Mouse (Mus musculus) midbrain, embryonic 12.5 days (tissue): ENCODE results near the gene Mex3a. TPM values are rescaled to one million over a fixed set of nuclear protein-coding genes. Genes with fewer than 3 reads are reported as not detected.

Source experiments
- ATAC-seq: fragments of 200-750 bp; cut with Nextera tagmentation; 2 replicates; pipeline ENCODE4 v1.8.0; 2017; ENCODE audit warnings: low read depth, moderate TSS enrichment, moderate library complexity; ENCODE audit not compliant: low FRiP score
- H3K27ac ChIP-seq: fragments of 300-500 bp; sonication (generic); replicated peaks from 2 replicates; pipeline ENCODE4 v1.5.1; 2016; ENCODE audit warnings: mild to moderate bottlenecking
- H3K27me3 ChIP-seq: fragments of 300-500 bp; sonication (generic); 2 replicates; pipeline ENCODE4 v1.6.1; 2016; ENCODE audit warnings: mild to moderate bottlenecking
- H3K36me3 ChIP-seq: fragments of 300-500 bp; sonication (generic); 2 replicates; pipeline ENCODE4 v1.6.1; 2016
- H3K4me1 ChIP-seq: fragments of 300-500 bp; sonication (generic); 2 replicates; pipeline ENCODE4 v1.6.1; 2016
- H3K4me2 ChIP-seq: fragments of 300-500 bp; sonication (generic); replicated peaks from 2 replicates; pipeline ENCODE4 v1.6.1; 2016; ENCODE audit warnings: mild to moderate bottlenecking, moderate library complexity
- H3K4me3 ChIP-seq: fragments of 300-500 bp; sonication (generic); 2 replicates; pipeline ENCODE4 v1.5.1; 2016; ENCODE audit warnings: mild to moderate bottlenecking
- H3K9ac ChIP-seq: fragments of 300-500 bp; sonication (generic); replicated peaks from 2 replicates; pipeline ENCODE4 v1.6.1; 2016; ENCODE audit warnings: mild to moderate bottlenecking, moderate library complexity
- H3K9me3 ChIP-seq: fragments of 300-500 bp; sonication (generic); 2 replicates; pipeline ENCODE4 v1.6.1; 2016; ENCODE audit warnings: mild to moderate bottlenecking
- WGBS: fragments of 180-500 bp; shearing (Covaris S2); methylation state at CpG from one replicate; pipeline ENCODE4 v1.1.7; 2016; 5-methylcytosine and 5-hydroxymethylcytosine counted together
- microRNA counts: library from miRNA; unstranded; fragments of <30 nt; microRNA quantifications from one replicate; lab custom pipeline; 2017
- microRNA-seq: library from miRNA; unstranded; fragments of <30 nt; microRNA quantifications from one replicate; pipeline ENCODE4, GENCODE M21; 2017
- polyA plus RNA-seq: library from polyadenylated mRNA; unstranded; fragments of >200 nt; fragmentation: Nextera tagmentation; extraction: Ambion mirVana; gene quantifications from 2 replicates; pipeline ENCODE4 v1.2.1, GENCODE M21; 2016

Gene Mex3a
- polyA plus RNA-seq, 1 experiment from 2014 or later, result 47.8 TPM

- H3K27ac ChIP-seq, result peak overlapping the region; percentile 52
- WGBS, result under 1% methylated on average over 34 of the region's 34 CpGs
- peak; percentile 86 for ATAC-seq
- no peaks in the 10 kb centered on the region for H3K27me3 ChIP-seq
- H3K4me1 ChIP-seq, result peaks cover 16% of the 10 kb centered on the region
- no peaks in the 10 kb centered on the region for H3K9me3 ChIP-seq
- peak overlapping the region; percentile 93 for H3K4me2 ChIP-seq
- H3K36me3 ChIP-seq, result peaks cover 37% of the 10 kb centered on the region
- H3K4me3 ChIP-seq, result peak overlapping the region; percentile 97
- H3K9ac ChIP-seq, result peak overlapping the region; percentile 91
Observed at GRCm38 (mm10) chr3:88579454-88580117, 47.4 kb downstream of the Mex3a start.

- Histone ChIP-seq H3K27me3 (no peaks in the 10 kb centered on the region), H3K27ac (no peak overlapping the region), H3K4me1 (peaks cover 5% of the 10 kb centered on the region), H3K4me2 (no peak overlapping the region), H3K36me3 (peaks cover 71% of the 10 kb centered on the region), H3K4me3 (no peak overlapping the region), H3K9ac (no peak overlapping the region), H3K9me3 (no peaks in the 10 kb centered on the region)
- no peak for ATAC-seq
- WGBS, result 95% methylated on average over 6 of the region's 6 CpGs
Observed at GRCm38 (mm10) chr3:88585769-88586168, 53.6 kb downstream of the Mex3a start.

GRCm38 (mm10) chr3:88586640-88587039 lies 54.4 kb downstream of the Mex3a start:
- Histone ChIP-seq H3K27me3 (no peaks in the 10 kb centered on the region), H3K4me3 (no peak overlapping the region), H3K27ac (no peak overlapping the region), H3K4me2 (no peak overlapping the region), H3K36me3 (peaks cover 64% of the 10 kb centered on the region), H3K4me1 (0 out of 2 replicates have a peak, but pooled peaks cover 2% of the 10 kb centered on the region), H3K9me3 (no peaks in the 10 kb centered on the region), H3K9ac (no peak overlapping the region)
- 94% methylated on average over 5 of the region's 5 CpGs for WGBS
- no peak for ATAC-seq

- no peaks in the 10 kb centered on the region for H3K9me3 ChIP-seq
- peaks cover 34% of the 10 kb centered on the region for H3K36me3 ChIP-seq
- no peak overlapping the region for H3K9ac ChIP-seq
- no peak for ATAC-seq
- H3K4me3 ChIP-seq, result no peak overlapping the region
- no peak overlapping the region for H3K4me2 ChIP-seq
- 24% methylated on average over 5 of the region's 5 CpGs for WGBS
- 0 out of 2 replicates have a peak, but pooled peaks cover 9% of the 10 kb centered on the region for H3K4me1 ChIP-seq
- no peak overlapping the region for H3K27ac ChIP-seq
- H3K27me3 ChIP-seq, result no peaks in the 10 kb centered on the region
Observed at GRCm38 (mm10) chr3:88590246-88590645, 58.1 kb downstream of the Mex3a start.

MicroRNAs encoded within 50 kb of the gene (microRNA counts, 519-probe panel; counts per million panel counts)
- microRNA mmu-miR-1905 (lab: Ali Mortazavi, UCI), result not detected

Small RNA genes within 50 kb of the gene (microRNA-seq; reads per million reads assigned to microRNA genes)
- not detected for gene Mir1905

Other genes starting within 250 kb of the Mex3a start
- gene Gm38392, start 245.2 kb upstream of the Mex3a start, polyA plus RNA-seq, result not detected in 2 replicates
- gene Tsacc, start 235.4 kb upstream of the Mex3a start, polyA plus RNA-seq, result 10.9 and 12.8 TPM in 2 replicates
- gene Cct3, start 235.3 kb upstream of the Mex3a start, polyA plus RNA-seq, result 606 and 646 TPM in 2 replicates
- gene Glmp, start 207.4 kb upstream of the Mex3a start, polyA plus RNA-seq, result 104 and 128 TPM in 2 replicates
- 1.9 and 2.3 TPM in 2 replicates for gene Tmem79, start 196.2 kb upstream of the Mex3a start, polyA plus RNA-seq
- gene Smg5, start 196.1 kb upstream of the Mex3a start, polyA plus RNA-seq, result 94.1 and 101 TPM in 2 replicates
- gene Paqr6, start 167.8 kb upstream of the Mex3a start, polyA plus RNA-seq, result 0.82 and 0.89 TPM in 2 replicates
- gene Bglap3, start 159.7 kb upstream of the Mex3a start, polyA plus RNA-seq, result 0.10 TPM in 1 of 2 replicates, not detected in the other
- not detected in 2 replicates for gene Bglap2, start 153.7 kb upstream of the Mex3a start, polyA plus RNA-seq
- gene Bglap, start 147.9 kb upstream of the Mex3a start, polyA plus RNA-seq, result not detected in 2 replicates
- gene Pmf1, start 122.1 kb upstream of the Mex3a start, polyA plus RNA-seq, result 100.0 and 101 TPM in 2 replicates
- 23.6 and 24.6 TPM in 2 replicates for gene Slc25a44, start 107.3 kb upstream of the Mex3a start, polyA plus RNA-seq
- gene Sema4a, start 71.2 kb upstream of the Mex3a start, polyA plus RNA-seq, result 19.3 and 20.3 TPM in 2 replicates
- 34.3 and 42.8 TPM in 2 replicates for gene Lmna, start 22.4 kb upstream of the Mex3a start, polyA plus RNA-seq
- 0.21 and 0.47 TPM in 2 replicates for gene Rab25, start 15.9 kb downstream of the Mex3a start, polyA plus RNA-seq
- 137 and 152 TPM in 2 replicates for gene Lamtor2, start 20.7 kb downstream of the Mex3a start, polyA plus RNA-seq
- 64.7 and 71.2 TPM in 2 replicates for gene Ubqln4, start 21.4 kb downstream of the Mex3a start, polyA plus RNA-seq
- gene Ssr2, start 43.5 kb downstream of the Mex3a start, polyA plus RNA-seq, result 132 and 137 TPM in 2 replicates
- 143 and 150 TPM in 2 replicates for gene Arhgef2, start 73.6 kb downstream of the Mex3a start, polyA plus RNA-seq
- not detected in 2 replicates for gene Rxfp4, start 120.7 kb downstream of the Mex3a start, polyA plus RNA-seq
- 122 and 123 TPM in 2 replicates for gene Khdc4, start 153.4 kb downstream of the Mex3a start, polyA plus RNA-seq
- 43.6 and 44.7 TPM in 2 replicates for gene Rit1, start 184.4 kb downstream of the Mex3a start, polyA plus RNA-seq
- 200 and 205 TPM in 2 replicates for gene Syt11, start 242.8 kb downstream of the Mex3a start, polyA plus RNA-seq